In the genomic region with DNA sequence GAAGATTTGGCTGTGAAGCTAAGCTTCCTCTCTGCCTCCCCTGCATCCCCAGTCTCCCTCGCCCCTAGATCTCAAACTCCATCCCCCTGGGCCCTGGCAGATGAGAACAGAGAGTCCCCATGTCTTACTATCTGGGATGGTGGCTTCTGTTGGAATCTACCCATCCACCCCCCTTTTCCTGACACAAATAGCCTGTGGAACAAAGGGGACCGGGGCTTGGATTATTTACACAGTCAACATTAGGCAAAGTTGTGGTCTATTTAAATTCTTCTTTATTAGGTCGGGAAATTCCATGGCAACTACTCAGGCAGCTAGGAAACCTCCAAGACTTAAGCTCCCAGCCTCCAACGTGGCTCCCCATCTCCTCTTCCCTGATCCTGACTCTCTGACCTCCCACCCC, we compare ENCODE assay signal across 30 mouse cellular contexts.
DNase-seq lines count a peak whose midpoint lies in the region; ATAC-seq and TF ChIP-seq lines count a peak whose summit lies in the region.
"Had no signal": no experiment of that assay in that cellular context is flagged by ENCODE, and none has a peak within 500 bp of the region (broad histone marks: within the 10 kb centered on the region; RNA-seq: fewer than 3 reads in every experiment).

No protein-coding gene starts in this region.

- H3K27me3 ChIP-seq in embryonic facial prominence, embryonic 14.5 days (replicated peaks; ENCODE audit: control insufficient read depth, insufficient read depth, low read length): no peaks in the 10 kb centered on the region
- peaks cover 19% of the 10 kb centered on the region; the same call in 1 of the 2 replicates for H3K27me3 ChIP-seq in embryonic facial prominence, embryonic 10.5 days (replicated peaks; ENCODE audit: low read depth, poor library complexity, severe bottlenecking)
- H3K27me3 ChIP-seq in midbrain, embryonic 14.5 days (ENCODE audit: control insufficient read depth, insufficient read depth, low read length): no peaks in the 10 kb centered on the region
- H3K27me3 ChIP-seq in midbrain, embryonic 13.5 days: no peaks in the 10 kb centered on the region
- H3K27me3 ChIP-seq in hindbrain, embryonic 13.5 days: peaks cover 24% of the 10 kb centered on the region
- H3K27me3 ChIP-seq: limb, embryonic 12.5 days had no signal

- TF ChIP-seq POLR2A in embryonic fibroblast, embryonic 13.5 days (IDR thresholded peaks at IDR 0.05; ENCODE audit: low read depth, low read length): no peak

- peak; percentile 15 for DNase-seq in embryonic facial prominence, embryonic 14.5 days (ENCODE audit: low spot score)
- no peak for DNase-seq in embryonic facial prominence, embryonic 10.5 days (ENCODE audit: low spot score)
- DNase-seq in midbrain, embryonic 14.5 days: peak; percentile 12
- no peak for DNase-seq in layer of hippocampus, adult 9-10 months (ENCODE audit: low spot score)
- DNase-seq: adrenal gland, postnatal 10 days; cerebellum, adult 11-12 months; cerebellum, adult 9-11 months; gastrocnemius, postnatal 14 days; heart, adult 2 months; heart, postnatal 36 days; kidney, adult 8-10 months; kidney, postnatal 4 days; layer of hippocampus, adult 9-11 months; lung, embryonic 14.5 days; right cerebral cortex, postnatal 4 days; thymus, adult 18-20 months; thymus, postnatal 36 days had no signal

- H3K9me3 ChIP-seq in embryonic facial prominence, embryonic 14.5 days (ENCODE audit: control insufficient read depth, low read length): no peaks in the 10 kb centered on the region
- no peaks in the 10 kb centered on the region for H3K9me3 ChIP-seq in embryonic facial prominence, embryonic 10.5 days
- no peaks in the 10 kb centered on the region for H3K9me3 ChIP-seq in midbrain, embryonic 14.5 days (ENCODE audit: control insufficient read depth, low read length)
- H3K9me3 ChIP-seq in midbrain, embryonic 13.5 days: no peaks in the 10 kb centered on the region
- H3K9me3 ChIP-seq in hindbrain, embryonic 13.5 days: no peaks in the 10 kb centered on the region
- H3K9me3 ChIP-seq: hindbrain, embryonic 12.5 days; limb, embryonic 12.5 days; liver, embryonic 15.5 days; midbrain, embryonic 12.5 days; neural tube, embryonic 13.5 days had no signal

- no peak overlapping the region for H3K9ac ChIP-seq in embryonic facial prominence, embryonic 14.5 days (ENCODE audit: low read depth, low read length)
- no peak overlapping the region for H3K9ac ChIP-seq in midbrain, embryonic 14.5 days (replicated peaks; ENCODE audit: low read length)
- no peak overlapping the region for H3K9ac ChIP-seq in midbrain, embryonic 13.5 days (replicated peaks)
- no peak overlapping the region for H3K9ac ChIP-seq in hindbrain, embryonic 13.5 days
- H3K9ac ChIP-seq: hindbrain, embryonic 12.5 days; limb, embryonic 12.5 days; liver, embryonic 15.5 days; lung, embryonic 14.5 days; midbrain, embryonic 12.5 days; neural tube, embryonic 13.5 days had no signal

- H3K27ac ChIP-seq in embryonic facial prominence, embryonic 14.5 days (replicated peaks; ENCODE audit: low read depth, low read length): no peak overlapping the region
- H3K27ac ChIP-seq in embryonic facial prominence, embryonic 10.5 days (replicated peaks): no peak overlapping the region
- no peak overlapping the region for H3K27ac ChIP-seq in midbrain, embryonic 14.5 days (replicated peaks; ENCODE audit: low read depth, low read length)
- H3K27ac ChIP-seq in midbrain, embryonic 13.5 days: no peak overlapping the region
- peak overlapping the region; percentile 79 for H3K27ac ChIP-seq in embryonic fibroblast, embryonic 13.5 days (ENCODE audit: insufficient read depth, low read length)
- no peak overlapping the region for H3K27ac ChIP-seq in hindbrain, embryonic 13.5 days
- H3K27ac ChIP-seq: heart, adult 2 months; hindbrain, embryonic 12.5 days; kidney, postnatal 0 days; limb, embryonic 12.5 days; liver, embryonic 15.5 days; midbrain, embryonic 12.5 days; neural tube, embryonic 13.5 days; stomach, postnatal 0 days had no signal

- ATAC-seq in embryonic facial prominence, embryonic 14.5 days (ENCODE audit: low read depth): no peak
- ATAC-seq in midbrain, embryonic 14.5 days (ENCODE audit: low FRiP score, low TSS enrichment): no peak
- no peak for ATAC-seq in midbrain, embryonic 13.5 days
- ATAC-seq in hindbrain, embryonic 13.5 days (ENCODE audit: low FRiP score): no peak
- ATAC-seq: CD4-positive, CD25-positive, alpha-beta regulatory T cell, adult 4 months; forebrain, embryonic 14.5 days; intestine, embryonic 16.5 days had no signal

- H3K36me3 ChIP-seq in embryonic facial prominence, embryonic 14.5 days (ENCODE audit: control insufficient read depth, insufficient read depth, low read length): no peaks in the 10 kb centered on the region
- H3K36me3 ChIP-seq in embryonic facial prominence, embryonic 10.5 days (replicated peaks): no peaks in the 10 kb centered on the region
- no peaks in the 10 kb centered on the region for H3K36me3 ChIP-seq in midbrain, embryonic 14.5 days (ENCODE audit: control insufficient read depth, insufficient read depth, low read length)
- H3K36me3 ChIP-seq in midbrain, embryonic 13.5 days: no peaks in the 10 kb centered on the region
- H3K36me3 ChIP-seq in hindbrain, embryonic 13.5 days: no peaks in the 10 kb centered on the region
- H3K36me3 ChIP-seq: hindbrain, embryonic 12.5 days; limb, embryonic 12.5 days; liver, embryonic 15.5 days; midbrain, embryonic 12.5 days; neural tube, embryonic 13.5 days had no signal

- TF ChIP-seq CTCF in embryonic fibroblast, embryonic 13.5 days (IDR thresholded peaks at IDR 0.05; ENCODE audit: borderline replicate concordance, insufficient read depth, low read length): no peak

- WGBS in embryonic facial prominence, embryonic 14.5 days: 25% methylated on average over 4 of the region's 4 CpGs
- 37% methylated on average over 4 of the region's 4 CpGs for WGBS in embryonic facial prominence, embryonic 10.5 days
- WGBS in midbrain, embryonic 14.5 days: 8% methylated on average over 4 of the region's 4 CpGs
- 9% methylated on average over 4 of the region's 4 CpGs for WGBS in midbrain, embryonic 13.5 days
- WGBS in hindbrain, embryonic 13.5 days: 13% methylated on average over 4 of the region's 4 CpGs

- peaks cover 35% of the 10 kb centered on the region for H3K4me1 ChIP-seq in embryonic facial prominence, embryonic 14.5 days (ENCODE audit: control insufficient read depth, insufficient read depth, low read length)
- H3K4me1 ChIP-seq in embryonic facial prominence, embryonic 10.5 days: peaks cover 52% of the 10 kb centered on the region
- no peaks in the 10 kb centered on the region for H3K4me1 ChIP-seq in midbrain, embryonic 14.5 days (ENCODE audit: control insufficient read depth, insufficient read depth, low read length)
- peaks cover 8% of the 10 kb centered on the region; the same call in 1 of the 2 replicates for H3K4me1 ChIP-seq in midbrain, embryonic 13.5 days (replicated peaks)
- H3K4me1 ChIP-seq in embryonic fibroblast, embryonic 13.5 days (ENCODE audit: control insufficient read depth, insufficient read depth, low read length): peaks cover 22% of the 10 kb centered on the region
- H3K4me1 ChIP-seq in hindbrain, embryonic 13.5 days (replicated peaks): peaks cover 15% of the 10 kb centered on the region
- H3K4me1 ChIP-seq: liver, embryonic 15.5 days had no signal

- H3K4me3 ChIP-seq in embryonic facial prominence, embryonic 14.5 days (ENCODE audit: low read depth, low read length): no peak overlapping the region
- no peak overlapping the region for H3K4me3 ChIP-seq in embryonic facial prominence, embryonic 10.5 days
- H3K4me3 ChIP-seq in midbrain, embryonic 14.5 days (replicated peaks; ENCODE audit: low read depth, low read length): no peak overlapping the region
- no peak overlapping the region for H3K4me3 ChIP-seq in midbrain, embryonic 13.5 days (replicated peaks)
- no peak overlapping the region for H3K4me3 ChIP-seq in embryonic fibroblast, embryonic 13.5 days (ENCODE audit: insufficient read depth, low read length)
- H3K4me3 ChIP-seq in hindbrain, embryonic 13.5 days: no peak overlapping the region
- H3K4me3 ChIP-seq: heart, adult 2 months; hindbrain, embryonic 12.5 days; limb, embryonic 12.5 days; liver, embryonic 15.5 days; midbrain, embryonic 12.5 days; neural tube, embryonic 13.5 days had no signal

- no peak overlapping the region for H3K4me2 ChIP-seq in embryonic facial prominence, embryonic 14.5 days (ENCODE audit: low read depth, low read length)
- H3K4me2 ChIP-seq in midbrain, embryonic 14.5 days (ENCODE audit: low read length): no peak overlapping the region
- H3K4me2 ChIP-seq in midbrain, embryonic 13.5 days (replicated peaks): no peak overlapping the region
- H3K4me2 ChIP-seq in hindbrain, embryonic 13.5 days: no peak overlapping the region
- H3K4me2 ChIP-seq: hindbrain, embryonic 12.5 days; limb, embryonic 12.5 days; liver, embryonic 15.5 days; lung, embryonic 14.5 days; midbrain, embryonic 12.5 days; neural tube, embryonic 13.5 days had no signal

Comparison
In these comparisons a context has a peak if more than half of its experiments do, and no peak if none do; other contexts are left out.
1. DNase-seq: peak in embryonic facial prominence, embryonic 14.5 days (single experiment) and midbrain, embryonic 14.5 days (single experiment); none in embryonic facial prominence, embryonic 10.5 days (single experiment) and layer of hippocampus, adult 9-10 months (single experiment).